Mouse (Mus musculus): ENCODE results near the gene Vgf.

Vgf gene

GRCm38 (mm10) chr5:137026092-137026491 is at the start of gene Vgf:
Gene Vgf, plus strand, starts transcription at chr5:137026392.
- no peak for DNase-seq (ENCODE audit: low spot score in 2 of 2)

GRCm38 (mm10) chr5:136977769-136978168 is 48.4 kb upstream of the Vgf start:
- no peak for DNase-seq (ENCODE audit: low spot score in 2 of 2)

DNA sequence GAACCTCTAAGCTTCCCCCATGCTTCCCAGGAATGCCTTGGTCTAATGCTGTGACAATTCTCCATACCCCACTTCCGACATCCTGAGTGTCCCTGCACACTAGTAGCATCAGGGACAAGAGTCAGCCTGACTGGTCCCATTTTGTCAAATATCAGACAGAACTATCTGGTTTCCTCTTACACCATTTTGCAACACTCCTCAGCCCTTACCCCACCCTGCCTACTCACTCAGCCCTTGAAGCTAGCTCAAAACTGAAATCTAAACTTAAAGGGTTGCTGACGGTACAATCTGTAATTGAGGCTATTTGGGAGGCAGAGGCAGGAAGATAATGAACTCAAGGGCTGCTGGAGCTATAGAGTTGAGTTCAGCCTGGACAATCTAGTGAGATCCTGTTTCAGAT is 46.4 kb upstream of the Vgf start:
- DNase-seq (ENCODE audit: low spot score in 2 of 2), result no peak

DNA sequence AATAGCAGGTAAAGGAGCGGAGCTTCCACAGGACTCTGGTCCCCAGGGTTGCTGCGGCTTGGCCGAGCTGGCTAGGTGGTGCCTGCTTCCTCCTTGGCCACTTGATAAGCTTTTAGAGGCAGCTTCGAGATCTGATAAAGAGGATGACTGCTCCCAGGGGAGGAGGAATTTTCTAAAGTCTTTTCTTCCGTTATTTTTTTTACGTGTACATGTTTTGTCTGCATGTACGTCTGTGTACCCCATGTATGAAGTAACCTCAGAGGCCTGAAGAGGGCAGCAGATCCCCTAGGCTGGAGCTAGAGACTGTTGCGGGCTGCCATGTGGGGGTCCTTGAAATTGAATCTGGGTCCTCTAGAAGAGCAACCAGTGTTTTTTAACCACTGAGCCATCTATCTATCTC is 45.2 kb upstream of the Vgf start:
- no peak for DNase-seq (ENCODE audit: low spot score in 2 of 2)

DNA sequence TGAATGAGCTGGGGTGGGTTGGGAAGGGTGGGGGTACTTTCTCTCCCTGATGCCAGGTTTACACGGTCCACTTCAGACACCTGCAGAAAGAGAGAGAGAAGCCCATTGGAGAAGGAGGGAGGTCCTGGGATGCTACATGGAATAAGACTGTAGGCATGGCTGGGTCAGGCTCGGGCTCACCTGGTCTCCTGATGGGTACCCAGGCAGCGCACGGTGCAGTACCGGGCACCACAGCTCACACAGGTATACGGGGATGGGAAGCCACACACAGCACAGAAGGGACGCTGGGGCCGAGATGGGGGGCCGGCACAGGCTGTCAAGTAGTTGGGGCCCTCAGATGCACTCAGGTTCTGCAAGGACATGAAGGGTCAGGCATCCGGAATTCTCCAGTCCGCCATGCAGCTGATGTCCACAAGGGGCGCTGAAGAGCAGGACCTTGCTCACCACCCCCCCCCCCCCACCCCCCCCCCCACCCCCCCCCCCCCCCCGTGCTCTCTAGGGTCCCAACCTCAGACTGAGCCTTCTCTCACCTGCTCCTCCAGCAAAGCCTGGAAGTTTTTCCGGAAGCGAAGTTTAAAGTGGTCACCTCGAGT is 43.8 kb upstream of the Vgf start:
- DNase-seq (ENCODE audit: low spot score in 2 of 2), result no peak

DNA sequence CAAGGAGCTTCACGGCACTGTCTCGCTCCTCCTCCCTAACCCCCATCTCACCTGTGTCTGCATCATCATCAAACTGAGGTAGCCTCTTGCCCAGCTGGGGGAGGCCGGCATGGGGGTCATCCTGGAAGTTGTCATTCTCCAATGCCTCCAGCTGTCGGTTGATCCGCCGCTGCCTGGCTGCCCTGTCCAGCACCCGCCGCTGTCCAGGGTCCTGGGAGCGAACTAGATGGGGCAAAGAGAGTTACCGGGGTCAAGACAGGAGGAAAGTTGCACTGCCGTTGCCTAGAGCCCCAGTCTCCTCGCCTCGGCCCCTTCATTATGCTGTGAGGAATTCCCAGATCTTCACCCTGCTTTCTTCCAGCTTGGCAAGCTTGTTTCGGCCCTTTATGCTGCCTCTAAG is 41.4 kb upstream of the Vgf start:
- DNase-seq (ENCODE audit: low spot score in 2 of 2), result no peak

DNA sequence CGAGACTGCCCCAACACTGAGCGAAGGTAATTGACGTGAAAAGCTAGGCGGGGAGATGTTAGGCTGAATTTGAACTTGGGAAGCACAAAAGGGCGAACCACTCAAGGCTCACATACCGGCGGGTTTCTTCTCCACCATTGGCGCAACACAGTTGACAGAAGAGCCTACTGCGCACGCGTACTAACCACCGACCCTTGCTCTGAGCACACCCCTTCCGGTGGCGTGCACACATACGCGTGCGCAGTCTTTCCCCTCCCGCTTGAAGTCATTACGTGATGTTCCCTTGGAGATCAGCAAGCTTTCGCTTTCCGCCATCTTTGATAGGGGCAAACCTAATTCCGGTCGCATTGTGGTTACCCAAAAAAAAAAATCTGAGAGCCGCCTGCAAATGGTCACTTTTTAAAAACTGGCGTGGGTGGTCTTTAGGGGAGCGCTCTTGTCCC is 39.5 kb upstream of the Vgf start, which contains the start of gene Plod3:
Gene Plod3, plus strand, starts transcription at position 325 of the 443 bp plus-strand sequence.
- peak in 1 of 2 experiments; percentile 92 for DNase-seq (ENCODE audit: low spot score in 2 of 2)

DNA sequence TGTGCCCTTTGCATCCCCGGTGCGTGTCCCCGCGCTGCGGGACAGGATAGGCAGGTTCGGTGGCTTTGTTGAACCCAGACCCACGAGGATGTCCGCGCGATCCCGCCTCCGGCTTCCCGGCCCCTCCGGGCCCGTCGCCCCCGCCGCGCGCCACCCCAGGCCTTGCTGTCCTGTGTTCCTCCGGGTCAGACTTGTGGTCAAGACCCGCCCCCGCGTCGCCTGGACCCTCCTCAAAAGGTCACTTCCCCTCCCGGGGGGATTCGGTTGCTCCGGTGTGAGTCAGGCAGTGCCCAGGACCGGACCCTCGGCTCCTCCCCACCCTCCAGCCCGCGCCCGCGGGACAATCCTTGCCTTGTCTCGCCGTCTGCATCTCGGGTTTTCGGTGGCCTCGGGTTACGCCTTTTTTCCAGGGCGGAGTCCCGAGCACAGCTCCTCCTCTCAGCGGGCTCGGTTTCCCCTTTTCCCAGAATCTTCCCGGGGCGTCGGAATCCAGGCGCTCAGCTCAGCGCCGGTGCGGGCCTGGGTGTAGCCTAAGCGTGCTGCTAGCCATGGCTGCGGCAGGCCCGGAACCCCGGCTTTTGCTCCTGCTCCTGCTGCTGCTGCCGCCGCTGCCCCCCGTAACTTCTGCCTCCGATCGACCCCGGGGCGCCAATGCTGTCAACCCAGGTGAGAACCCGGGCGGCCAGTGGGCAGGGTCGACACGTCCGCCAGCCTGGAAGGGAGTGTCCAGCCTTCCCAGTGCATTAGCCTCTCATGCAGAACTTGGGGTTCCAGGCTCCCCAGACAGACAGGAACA is 38.9 kb upstream of the Vgf start:
- DNase-seq (ENCODE audit: low spot score in 2 of 2), result peak; percentile 76 to 86

DNA sequence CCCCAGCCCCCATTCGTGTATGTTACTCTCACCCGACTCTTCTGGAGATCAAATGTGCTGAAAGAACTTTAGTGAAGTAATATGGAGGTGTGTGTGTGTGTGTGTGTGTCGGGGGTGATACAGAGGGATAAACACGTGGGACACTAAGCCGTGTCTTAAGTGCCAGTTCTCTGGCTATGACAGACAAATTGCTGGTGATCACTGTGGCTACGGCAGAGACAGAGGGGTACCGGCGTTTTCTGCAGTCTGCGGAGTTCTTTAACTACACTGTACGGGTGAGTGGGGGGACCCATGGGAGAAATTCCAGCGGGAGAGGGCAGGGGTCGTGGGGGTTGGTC is 38.3 kb upstream of the Vgf start, which contains the start of gene Znhit1:
Gene Znhit1, minus strand, starts transcription at position 88 of the 338 bp plus-strand sequence.
- DNase-seq (ENCODE audit: low spot score in 2 of 2), result no peak

- no peak for DNase-seq (ENCODE audit: low spot score in 2 of 2)
Measured at GRCm38 (mm10) chr5:136988420-136988819, 37.8 kb upstream of the Vgf start.

- DNase-seq (ENCODE audit: low spot score in 2 of 2), result no peak
Measured at GRCm38 (mm10) chr5:136989801-136990200, 36.4 kb upstream of the Vgf start.

- DNase-seq (ENCODE audit: low spot score in 2 of 2), result no peak
Measured at GRCm38 (mm10) chr5:136999449-136999848, 26.7 kb upstream of the Vgf start.

- no peak for DNase-seq (ENCODE audit: low spot score in 2 of 2)
Measured at GRCm38 (mm10) chr5:137000612-137001011, 25.6 kb upstream of the Vgf start.

GRCm38 (mm10) chr5:137007276-137007675 is 18.9 kb upstream of the Vgf start:
- no peak for DNase-seq (ENCODE audit: low spot score in 2 of 2)

GRCm38 (mm10) chr5:137009988-137010387 is 16.2 kb upstream of the Vgf start:
- DNase-seq (ENCODE audit: low spot score in 2 of 2), result no peak

- no peak for DNase-seq (ENCODE audit: low spot score in 2 of 2)
Measured at GRCm38 (mm10) chr5:137012401-137012950, 13.7 kb upstream of the Vgf start.

DNA sequence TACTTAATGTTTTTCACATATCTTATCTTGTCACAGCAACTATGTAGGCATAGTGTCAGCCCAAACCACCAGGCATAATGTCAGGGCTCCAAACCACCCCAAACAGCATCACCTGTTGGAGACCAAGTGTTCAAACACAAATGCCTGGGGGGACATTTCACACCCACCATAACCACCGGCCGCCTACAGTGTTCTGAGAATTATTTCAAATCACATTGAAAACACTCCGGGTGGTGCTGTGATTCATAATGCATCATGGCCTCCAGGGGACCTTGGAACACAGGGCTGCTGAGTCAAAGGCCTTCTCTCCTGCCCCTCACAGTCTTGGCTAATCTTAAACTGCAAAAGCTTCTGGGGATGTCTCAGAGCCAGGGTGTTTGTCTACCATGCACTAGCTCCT is 10.3 kb upstream of the Vgf start:
- DNase-seq (ENCODE audit: low spot score in 2 of 2), result no peak

GRCm38 (mm10) chr5:137024318-137024717 is 1.9 kb upstream of the Vgf start:
- DNase-seq (ENCODE audit: low spot score in 2 of 2), result no peak

GRCm38 (mm10) chr5:137025132-137025531 is 1.1 kb upstream of the Vgf start:
- peak in 1 of 2 experiments; percentile 75 for DNase-seq (ENCODE audit: low spot score in 2 of 2)

- DNase-seq (ENCODE audit: low spot score in 2 of 2), result no peak
Measured at GRCm38 (mm10) chr5:137028561-137029272, 2.5 kb downstream of the Vgf start.

DNA sequence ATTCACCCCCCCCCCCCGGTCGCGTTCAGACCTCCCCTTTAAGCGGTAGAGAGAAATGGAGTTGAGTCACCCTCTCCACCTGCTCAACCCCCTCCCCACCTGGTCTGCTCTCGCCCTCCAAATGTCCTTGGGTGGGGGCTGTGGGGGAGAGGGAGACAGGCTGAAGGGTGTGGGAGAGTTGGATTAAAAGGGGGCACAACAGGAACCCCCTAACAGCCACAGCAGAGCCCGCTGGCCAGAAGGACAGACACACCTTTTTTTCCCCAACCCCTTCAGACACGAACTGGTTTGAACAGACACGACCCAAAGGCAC is 3.0 kb downstream of the Vgf start:
- DNase-seq (ENCODE audit: low spot score in 2 of 2), result no peak

DNA sequence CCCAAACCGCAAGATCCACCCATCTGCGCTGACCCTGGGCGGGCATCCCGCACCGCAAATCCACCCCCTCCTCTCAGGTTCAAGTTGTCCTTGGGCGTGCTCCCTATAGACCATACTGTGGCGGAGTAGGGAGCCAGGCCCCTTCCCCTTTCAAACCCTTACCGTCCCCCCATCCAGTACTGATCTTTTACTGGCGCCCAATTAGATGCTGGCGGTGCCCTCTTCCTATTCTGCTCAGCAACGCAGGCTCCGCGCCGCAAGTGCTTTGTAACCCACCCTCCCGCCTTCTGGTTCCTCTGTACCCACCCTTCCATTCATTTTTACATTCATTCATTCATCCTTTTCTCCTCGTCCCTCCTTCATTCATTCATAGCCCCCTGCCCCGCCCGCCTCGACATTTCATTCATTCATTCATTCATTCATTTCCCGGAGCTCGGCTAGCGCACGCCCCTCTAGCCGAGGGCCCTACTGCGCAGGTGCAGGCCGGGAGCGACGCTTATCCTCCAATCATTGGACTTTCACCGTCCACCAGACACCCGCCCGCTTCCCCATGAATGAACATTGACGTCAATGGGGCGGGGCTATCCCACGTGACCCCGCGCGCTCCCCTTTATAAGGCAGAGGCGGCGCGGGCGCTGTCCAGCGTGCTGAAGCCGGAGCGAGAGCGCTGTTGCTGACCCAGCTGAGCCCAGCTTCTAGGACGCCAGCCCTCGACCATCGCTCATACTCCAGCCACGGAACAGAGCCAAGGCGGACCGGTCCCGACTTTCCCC is 3.6 kb downstream of the Vgf start:
- peak; percentile 85 to 94 for DNase-seq (ENCODE audit: low spot score in 2 of 2)
